Mouse (Mus musculus): ENCODE measurements at regions not wholly inside any gene's neighbourhood (a gene's known extent, or its start where the extent isn't known, plus 50 kb on each side); places are given as distances from the start of the nearest gene placed in this dataset.

- TF ChIP-seq MYOG (IDR thresholded peaks at IDR 0.05; ENCODE audit: control insufficient read depth, extremely low read depth, insufficient read length), result no peak
- no peak for TF ChIP-seq CTCF (IDR thresholded peaks at IDR 0.05; ENCODE audit: control insufficient read depth, insufficient read depth, insufficient read length)
Measured at GRCm38 (mm10) chr15:60760015-60760437, 93.6 kb downstream of the Fam84b start.

Measured in C2C12 (cell line).